Mouse (Mus musculus) A20 (cell line): ENCODE results near the gene Siah3.
"Not testable (repeated sequence)": the region's sequence is repeated elsewhere in the genome, so short reads cannot be mapped to it uniquely, and the experiment has no call there.

Experiments used
- DNase-seq: peaks from one replicate; pipeline ENCODE4 v3.0.0-alpha.2; 2011; ENCODE audit warnings: low read depth, low spot score

Siah3 gene

GRCm38 (mm10) chr14:75455743-75456421 is at the start of gene Siah3:
Siah3 (plus strand) TSS chr14:75455982.
- no peak for DNase-seq

- no peak for DNase-seq
These were observed 46.0 kb upstream of the Siah3 start for GRCm38 (mm10) chr14:75409772-75410171.

- no peak for DNase-seq
These were observed 45.4 kb upstream of the Siah3 start for GRCm38 (mm10) chr14:75410392-75410791.

- no peak for DNase-seq
These were observed 37.1 kb upstream of the Siah3 start for GRCm38 (mm10) chr14:75418721-75419120.

- no peak for DNase-seq
These were observed 35.9 kb upstream of the Siah3 start for GRCm38 (mm10) chr14:75419876-75420275.

GRCm38 (mm10) chr14:75420811-75421210 is 35.0 kb upstream of the Siah3 start:
- peak; percentile 39 for DNase-seq

GRCm38 (mm10) chr14:75431173-75431786 is 24.5 kb upstream of the Siah3 start:
- DNase-seq: no peak

GRCm38 (mm10) chr14:75432850-75433249 is 22.9 kb upstream of the Siah3 start:
- no peak for DNase-seq

- no peak for DNase-seq
These were observed 21.2 kb upstream of the Siah3 start for GRCm38 (mm10) chr14:75434576-75434975.

GRCm38 (mm10) chr14:75444486-75445105 is 11.2 kb upstream of the Siah3 start:
- no peak for DNase-seq

- DNase-seq: peak; percentile 93
These were observed 10.4 kb upstream of the Siah3 start for GRCm38 (mm10) chr14:75445281-75445947.

GRCm38 (mm10) chr14:75445948-75446281 is 9.9 kb upstream of the Siah3 start:
- no peak for DNase-seq

GRCm38 (mm10) chr14:75446314-75446713 is 9.5 kb upstream of the Siah3 start:
- not testable (repeated sequence) for DNase-seq

- DNase-seq: no peak
These were observed 1.9 kb upstream of the Siah3 start for GRCm38 (mm10) chr14:75453906-75454305.

- peak; percentile 9 for DNase-seq
These were observed 1.1 kb upstream of the Siah3 start for GRCm38 (mm10) chr14:75454716-75455115.

- no peak for DNase-seq
These were observed 430 bp upstream of the Siah3 start for GRCm38 (mm10) chr14:75455361-75455742.

- DNase-seq: peak; percentile 62
These were observed 873 bp downstream of the Siah3 start for GRCm38 (mm10) chr14:75456489-75457220.

GRCm38 (mm10) chr14:75457221-75457600 is 1.4 kb downstream of the Siah3 start:
- no peak for DNase-seq

GRCm38 (mm10) chr14:75459431-75459830 is 3.6 kb downstream of the Siah3 start:
- no peak for DNase-seq

- no peak for DNase-seq
These were observed 4.2 kb downstream of the Siah3 start for GRCm38 (mm10) chr14:75459991-75460390.

GRCm38 (mm10) chr14:75460436-75460835 is 4.7 kb downstream of the Siah3 start:
- DNase-seq: no peak

- DNase-seq: no peak
These were observed 6.0 kb downstream of the Siah3 start for GRCm38 (mm10) chr14:75461770-75462169.
